Mouse (Mus musculus): ENCODE results near the gene Olfr128.

DNA sequence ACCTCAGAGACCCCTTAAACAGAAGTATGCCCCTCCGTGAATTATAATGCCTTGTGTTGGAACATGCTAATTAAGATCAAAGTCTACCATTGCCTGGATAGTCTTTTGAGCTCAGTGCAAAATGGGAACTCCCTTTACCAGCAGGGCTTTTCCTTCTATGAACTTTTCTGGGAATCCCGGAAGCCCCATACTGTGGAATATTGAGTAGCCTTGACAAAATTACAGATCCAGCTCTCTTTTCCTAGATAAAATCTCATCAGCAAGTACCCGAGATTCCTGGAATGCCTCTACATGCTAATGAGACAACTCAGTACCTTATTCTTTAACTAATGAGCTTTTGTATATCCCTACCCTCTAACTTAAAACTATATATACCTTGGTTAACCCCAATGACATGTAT lies 53.2 kb downstream of the Olfr128 start:
- TF ChIP-seq CTCF (IDR thresholded peaks at IDR 0.05; ENCODE audit: low read depth, low read length), result no peak
- TF ChIP-seq TAL1 (conservative IDR thresholded peaks at IDR 0.05; ENCODE audit: low read depth, low read length), result no peak
